Mouse (Mus musculus) heart, adult 2 months (tissue): Measurements from ENCODE around the gene Gphb5.
"Not testable (repeated sequence)": the region's sequence is repeated elsewhere in the genome, so short reads cannot be mapped to it uniquely, and the experiment has no call there.

Experiments used
- CTCF ChIP-seq: fragments of 200-600 bp; IDR thresholded peaks from 2 replicates; pipeline ENCODE4 v1.8.1; 2022; ENCODE audit warnings: antibody characterized with exemption, mild to moderate bottlenecking, moderate library complexity
- EP300 ChIP-seq: fragments of 200-500 bp; IDR thresholded peaks from 2 replicates; pipeline ENCODE4 v1.6.1; 2011; ENCODE audit warnings: low read depth, low read length, control low read depth; ENCODE audit not compliant: insufficient read depth
- POLR2A ChIP-seq: fragments of 200-500 bp; IDR thresholded peaks from 2 replicates; pipeline ENCODE4 v1.6.1; 2011; ENCODE audit warnings: mild to moderate bottlenecking, low read depth, low read length, control low read depth; ENCODE audit not compliant: insufficient read depth

- not testable (repeated sequence) for TF ChIP-seq CTCF, EP300, POLR2A
Observed at GRCm38 (mm10) chr12:75432400-75432799, 15.8 kb upstream of the Gphb5 start.
